Mouse (Mus musculus) testis, adult 2 months (tissue): Measurements from ENCODE around the gene Tubb2a.

Experiments
- CTCF ChIP-seq: fragments of 200-500 bp; IDR thresholded peaks from 2 replicates; pipeline ENCODE4 v1.5.1; 2012; ENCODE audit warnings: low read depth, mild to moderate bottlenecking, inconsistent platforms, low read length, moderate library complexity; ENCODE audit not compliant: control insufficient read depth, insufficient read depth, insufficient replicate concordance
- POLR2A ChIP-seq: fragments of 200-500 bp; IDR thresholded peaks from 2 replicates; pipeline ENCODE4 v1.6.1; 2012; ENCODE audit warnings: low read depth, mild to moderate bottlenecking, inconsistent platforms, low read length, moderate library complexity; ENCODE audit not compliant: control insufficient read depth

- no peak for TF ChIP-seq POLR2A
- TF ChIP-seq CTCF = no peak
Measured at GRCm38 (mm10) chr13:34071836-34072235, 6.0 kb downstream of the Tubb2a start.
